Mouse (Mus musculus): ENCODE results near the gene Rmdn2. TPM values are rescaled to one million over a fixed set of nuclear protein-coding genes. Genes with fewer than 3 reads are reported as not detected.

Gene Rmdn2
- polyA plus RNA-seq, 1 experiment from 2014 or later, result 9.4 TPM

GRCm38 (mm10) chr17:79728053-79728584 is 116.5 kb downstream of the Rmdn2 start:
- H3K4me1 ChIP-seq, result peaks cover 29% of the 10 kb centered on the region
- 17% methylated on average over 14 of the region's 14 CpGs for WGBS
- no peaks in the 10 kb centered on the region for H3K9me3 ChIP-seq (replicated peaks)
- H3K27me3 ChIP-seq, result peaks cover 23% of the 10 kb centered on the region
- H3K4me3 ChIP-seq (replicated peaks), result peak overlapping the region; percentile 22
- no peak for ATAC-seq (ENCODE audit: insufficient number of reproducible peaks, low FRiP score, low TSS enrichment, low read depth)
- H3K9ac ChIP-seq, result no peak overlapping the region
- H3K4me2 ChIP-seq (replicated peaks), result peak overlapping the region; percentile 39
- H3K36me3 ChIP-seq, result no peaks in the 10 kb centered on the region
- H3K27ac ChIP-seq (replicated peaks), result 0 out of 2 replicates have a peak overlapping the region, but pooled peaks have one; percentile 24

GRCm38 (mm10) chr17:79728585-79729503 is 117.2 kb downstream of the Rmdn2 start:
- 17% methylated on average over 16 of the region's 16 CpGs for WGBS
- Histone ChIP-seq H3K36me3 (no peaks in the 10 kb centered on the region), H3K4me2 (replicated peaks) (peak overlapping the region; percentile 39), H3K9ac (no peak overlapping the region), H3K4me3 (replicated peaks) (peak overlapping the region; percentile 22), H3K27me3 (peaks cover 23% of the 10 kb centered on the region), H3K4me1 (peaks cover 30% of the 10 kb centered on the region), H3K9me3 (replicated peaks) (no peaks in the 10 kb centered on the region), H3K27ac (replicated peaks) (peak overlapping the region; percentile 45; the same call in 1 of the 2 replicates)
- ATAC-seq (ENCODE audit: insufficient number of reproducible peaks, low FRiP score, low TSS enrichment, low read depth), result peak; percentile 63; the same call in 1 of the 2 replicates

GRCm38 (mm10) chr17:79730988-79731387 is 119.3 kb downstream of the Rmdn2 start:
- 30% methylated on average over 8 of the region's 8 CpGs for WGBS
- Histone ChIP-seq H3K4me2 (replicated peaks) (no peak overlapping the region), H3K36me3 (no peaks in the 10 kb centered on the region), H3K4me3 (replicated peaks) (no peak overlapping the region), H3K9me3 (replicated peaks) (no peaks in the 10 kb centered on the region), H3K9ac (no peak overlapping the region), H3K4me1 (peaks cover 30% of the 10 kb centered on the region), H3K27me3 (peaks cover 23% of the 10 kb centered on the region), H3K27ac (replicated peaks) (no peak overlapping the region)
- ATAC-seq (ENCODE audit: insufficient number of reproducible peaks, low FRiP score, low TSS enrichment, low read depth), result no peak

DNA sequence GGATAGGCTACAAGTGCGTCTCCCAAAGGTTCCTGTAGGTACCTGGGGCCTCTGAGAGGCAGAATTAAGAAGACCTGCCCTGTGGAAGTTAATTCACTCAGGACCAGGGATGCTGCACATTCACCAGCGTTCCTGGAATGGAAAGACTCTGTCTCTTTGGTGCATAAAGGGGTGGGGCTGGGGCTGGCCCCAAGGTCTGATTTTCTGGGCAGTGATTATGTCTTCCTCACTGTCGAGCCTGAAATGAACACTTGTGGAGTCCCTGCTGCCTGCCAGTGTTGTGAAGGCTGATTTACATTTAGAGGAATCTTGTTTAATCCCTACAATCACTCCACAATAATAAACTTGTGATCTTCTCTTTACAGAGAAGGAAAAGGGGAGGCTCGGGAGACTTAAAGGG is 121.4 kb downstream of the Rmdn2 start:
- H3K36me3 ChIP-seq, result no peaks in the 10 kb centered on the region
- no peak overlapping the region for H3K4me2 ChIP-seq (replicated peaks)
- peaks cover 33% of the 10 kb centered on the region for H3K4me1 ChIP-seq
- H3K27ac ChIP-seq (replicated peaks), result no peak overlapping the region
- ATAC-seq (ENCODE audit: insufficient number of reproducible peaks, low FRiP score, low TSS enrichment, low read depth), result no peak
- peaks cover 23% of the 10 kb centered on the region for H3K27me3 ChIP-seq
- H3K9ac ChIP-seq, result no peak overlapping the region
- no peak overlapping the region for H3K4me3 ChIP-seq (replicated peaks)
- H3K9me3 ChIP-seq (replicated peaks), result no peaks in the 10 kb centered on the region
- WGBS, result 49% methylated on average over 4 of the region's 4 CpGs

DNA sequence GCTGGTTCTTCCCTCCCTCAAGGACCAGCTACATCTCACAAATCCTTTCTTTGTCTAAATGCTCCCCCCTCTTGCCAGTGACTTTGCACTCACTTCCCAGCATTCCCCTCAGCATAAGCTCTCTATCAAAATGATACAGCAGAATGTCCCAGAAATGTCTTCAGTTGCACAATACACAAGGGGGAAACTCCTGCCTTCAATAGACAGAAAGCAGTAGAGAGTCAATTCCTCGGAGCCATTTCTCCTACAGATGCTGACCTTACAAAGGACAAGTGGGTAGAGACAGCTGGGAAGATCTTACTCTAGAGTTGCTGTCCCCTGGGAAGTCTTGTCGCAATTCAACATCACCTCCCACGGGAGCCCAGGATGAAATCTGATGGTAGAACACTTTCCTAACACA is 125.9 kb downstream of the Rmdn2 start:
- ATAC-seq (ENCODE audit: insufficient number of reproducible peaks, low FRiP score, low TSS enrichment, low read depth), result no peak
- Histone ChIP-seq H3K4me2 (replicated peaks) (no peak overlapping the region), H3K4me3 (replicated peaks) (no peak overlapping the region), H3K4me1 (peaks cover 29% of the 10 kb centered on the region), H3K27ac (replicated peaks) (no peak overlapping the region), H3K9ac (no peak overlapping the region), H3K9me3 (replicated peaks) (no peaks in the 10 kb centered on the region), H3K36me3 (no peaks in the 10 kb centered on the region), H3K27me3 (peaks cover 3% of the 10 kb centered on the region)
- 65% methylated on average over 3 of the region's 3 CpGs for WGBS

GRCm38 (mm10) chr17:79738847-79739498 is 127.3 kb downstream of the Rmdn2 start:
- Histone ChIP-seq H3K4me2 (replicated peaks) (no peak overlapping the region), H3K9me3 (replicated peaks) (no peaks in the 10 kb centered on the region), H3K36me3 (no peaks in the 10 kb centered on the region), H3K9ac (no peak overlapping the region), H3K27ac (replicated peaks) (peak overlapping the region; percentile 45), H3K4me1 (peaks cover 23% of the 10 kb centered on the region), H3K4me3 (replicated peaks) (no peak overlapping the region), H3K27me3 (no peaks in the 10 kb centered on the region)
- peak; percentile 78 for ATAC-seq (ENCODE audit: insufficient number of reproducible peaks, low FRiP score, low TSS enrichment, low read depth)
- 23% methylated on average over 5 of the region's 5 CpGs for WGBS

DNA sequence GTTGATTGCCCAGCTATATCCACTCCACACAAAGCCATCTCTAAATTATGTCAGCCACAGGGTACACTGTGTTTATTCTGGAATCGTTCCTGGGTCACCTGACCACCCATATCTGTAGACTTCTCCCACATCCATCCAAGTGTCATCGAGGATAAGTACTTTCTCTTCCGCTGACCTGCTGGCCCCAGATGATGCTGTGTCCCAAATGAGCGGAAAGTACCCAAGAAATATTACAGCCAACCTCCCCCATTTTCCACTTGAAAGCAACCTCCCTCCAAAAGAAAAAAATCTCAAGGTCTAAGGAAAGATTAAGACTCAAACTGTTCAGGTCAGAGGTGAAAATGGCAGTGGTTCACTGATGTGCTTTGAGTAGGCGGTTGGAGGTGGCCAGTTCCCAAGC is 131.0 kb downstream of the Rmdn2 start:
- Histone ChIP-seq H3K9me3 (replicated peaks) (no peaks in the 10 kb centered on the region), H3K36me3 (no peaks in the 10 kb centered on the region), H3K27ac (replicated peaks) (no peak overlapping the region), H3K4me2 (replicated peaks) (no peak overlapping the region), H3K4me3 (replicated peaks) (no peak overlapping the region), H3K27me3 (no peaks in the 10 kb centered on the region), H3K9ac (no peak overlapping the region), H3K4me1 (peaks cover 29% of the 10 kb centered on the region)
- 72% methylated on average over 5 of the region's 5 CpGs for WGBS
- ATAC-seq (ENCODE audit: insufficient number of reproducible peaks, low FRiP score, low TSS enrichment, low read depth), result no peak

Other genes starting within 250 kb of the Rmdn2 start
- 4.9 and 6.7 TPM in 2 replicates for gene Cyp1b1, start 103.2 kb downstream of the Rmdn2 start, polyA plus RNA-seq (2015; fragmentation: Nextera tagmentation; extraction: Ambion mirVana)

All from embryonic facial prominence, embryonic 15.5 days (tissue).